Mouse (Mus musculus) midbrain, postnatal 0 days (tissue): ENCODE results near the gene Sema6b. TPM values are rescaled to one million over a fixed set of nuclear protein-coding genes. Genes with fewer than 3 reads are reported as not detected.
A peak's percentile ranks its signal among the peaks of the same experiment; 100 is the strongest.

Experiments
- ATAC-seq: fragments of 200-750 bp; cut with Nextera tagmentation; 2 replicates; pipeline ENCODE4 v1.8.0; 2017; ENCODE audit warnings: moderate number of reproducible peaks, mild to moderate bottlenecking, moderate TSS enrichment, moderate library complexity; ENCODE audit not compliant: low FRiP score
- DNase-seq: peaks from one replicate; pipeline ENCODE4 v3.0.0-alpha.2; 2015; ENCODE audit warnings: low spot score
- H3K27ac ChIP-seq: fragments of 300-500 bp; sonication (generic); 2 replicates; pipeline ENCODE4 v1.5.1; 2014; ENCODE audit warnings: low read depth, mild to moderate bottlenecking, low read length, mixed read lengths
- H3K27me3 ChIP-seq: fragments of 300-500 bp; sonication (generic); 2 replicates; pipeline ENCODE4 v1.6.1; 2014; ENCODE audit warnings: low read length, control low read depth, mixed read lengths; ENCODE audit not compliant: insufficient read depth
- H3K36me3 ChIP-seq: fragments of 300-500 bp; sonication (generic); 2 replicates; pipeline ENCODE4 v1.6.1; 2014; ENCODE audit warnings: low read length, control low read depth, mixed read lengths; ENCODE audit not compliant: insufficient read depth
- H3K4me1 ChIP-seq: fragments of 300-500 bp; sonication (generic); 2 replicates; pipeline ENCODE4 v1.6.1; 2014; ENCODE audit warnings: mild to moderate bottlenecking, control low read depth, antibody characterized with exemption, low read length, mixed read lengths; ENCODE audit not compliant: insufficient read depth
- H3K4me2 ChIP-seq: fragments of 300-500 bp; sonication (generic); 2 replicates; pipeline ENCODE4 v1.6.1; 2014; ENCODE audit warnings: low read depth, mild to moderate bottlenecking, low read length, mixed read lengths; ENCODE audit not compliant: poor library complexity, severe bottlenecking
- H3K4me3 ChIP-seq: fragments of 300-500 bp; sonication (generic); 2 replicates; pipeline ENCODE4 v1.5.1; 2014; ENCODE audit warnings: low read depth, mild to moderate bottlenecking, low read length, moderate library complexity
- H3K9ac ChIP-seq: fragments of 300-500 bp; sonication (generic); replicated peaks from 2 replicates; pipeline ENCODE4 v1.6.1; 2014; ENCODE audit warnings: mild to moderate bottlenecking, low read length, moderate library complexity, mixed read lengths; ENCODE audit not compliant: poor library complexity, severe bottlenecking
- H3K9me3 ChIP-seq: fragments of 300-500 bp; sonication (generic); 2 replicates; pipeline ENCODE4 v1.6.1; 2016; ENCODE audit warnings: low read length, control low read depth
- CTCF ChIP-seq: IDR thresholded peaks from 2 replicates; pipeline ENCODE4 v1.5.1; 2016; ENCODE audit warnings: antibody characterized with exemption, mild to moderate bottlenecking
- WGBS: fragments of 180-500 bp; shearing (Covaris S2); extraction: QIAGEN DNeasy Blood & Tissue Kit; methylation state at CpG from one replicate; pipeline ENCODE4 v1.1.7; 2014; 5-methylcytosine and 5-hydroxymethylcytosine counted together
- polyA plus RNA-seq: library from polyadenylated mRNA; unstranded; fragments of >200 nt; fragmentation: Nextera tagmentation; extraction: Ambion mirVana; gene quantifications from 2 replicates; pipeline ENCODE4 v1.2.1, GENCODE M21; 2015
- total RNA-seq: library from RNA; depleted of rRNA; stranded (reverse); fragments of >200 nt; gene quantifications from 2 replicates; pipeline ENCODE4 v1.2.3, GENCODE M21; 2014; rRNA removed

Sema6b gene
- 90.5 and 106 TPM in 2 replicates for total RNA-seq
- 15.6 and 17.4 TPM in 2 replicates for polyA plus RNA-seq

DNA sequence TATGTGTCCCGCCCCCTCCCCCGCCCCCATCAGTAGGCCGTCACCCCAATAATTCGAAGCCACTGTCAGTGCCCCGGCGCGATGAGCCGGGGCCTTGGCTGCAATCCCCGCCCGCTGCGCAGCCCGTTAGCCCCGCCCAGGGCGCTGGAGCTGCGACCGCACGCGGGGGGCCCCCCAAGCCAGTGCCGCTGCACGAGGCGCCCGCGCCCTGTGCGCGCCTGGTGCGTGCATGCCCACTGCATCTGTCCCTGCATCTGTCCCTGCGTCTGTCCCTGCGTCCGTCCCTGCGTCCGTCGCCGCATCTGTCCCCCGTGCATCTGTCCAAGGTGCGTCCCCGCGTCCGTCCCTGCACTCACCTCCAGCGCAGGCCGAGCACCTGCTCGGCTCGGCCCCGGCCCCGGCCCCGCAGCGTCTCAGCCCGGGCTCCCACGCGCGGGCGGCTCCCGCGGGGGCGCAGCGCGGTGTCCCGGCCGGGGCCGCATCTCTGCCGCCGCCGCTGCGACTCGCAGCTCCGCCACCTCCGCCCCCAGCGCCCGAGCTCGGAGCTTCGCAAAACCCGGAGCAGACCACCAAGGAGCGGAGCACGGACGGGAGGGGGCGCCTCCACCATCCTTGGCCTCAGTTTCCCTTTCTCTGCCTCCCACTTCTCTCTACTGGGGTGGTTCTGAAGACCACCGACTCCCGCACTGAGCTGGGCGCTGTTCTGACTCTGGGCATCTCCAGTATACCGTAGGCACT, at the start of gene Sema6b:
TSS of gene Sema6b (minus strand) at position 486 of the 738 bp plus-strand sequence.
- peak; percentile 71 for DNase-seq
- Histone ChIP-seq H3K4me3 (peak within 1 kb of the TSS; percentile 81), H3K27ac (peak within 1 kb of the TSS; percentile 69), H3K36me3 (0 out of 2 replicates have a peak, but pooled peaks cover 3% of the 10 kb centered on the region), H3K27me3 (no peaks in the 10 kb centered on the region), H3K4me2 (peak within 1 kb of the TSS; percentile 81), H3K9me3 (no peaks in the 10 kb centered on the region), H3K4me1 (peaks cover 17% of the 10 kb centered on the region), H3K9ac (peak within 1 kb of the TSS; percentile 91)
- TF ChIP-seq CTCF, result peak; percentile 32; the same call in 1 of the 2 replicates
- ATAC-seq, result peak; percentile 53
- WGBS, result 2% methylated on average over 50 of the region's 79 CpGs

DNA sequence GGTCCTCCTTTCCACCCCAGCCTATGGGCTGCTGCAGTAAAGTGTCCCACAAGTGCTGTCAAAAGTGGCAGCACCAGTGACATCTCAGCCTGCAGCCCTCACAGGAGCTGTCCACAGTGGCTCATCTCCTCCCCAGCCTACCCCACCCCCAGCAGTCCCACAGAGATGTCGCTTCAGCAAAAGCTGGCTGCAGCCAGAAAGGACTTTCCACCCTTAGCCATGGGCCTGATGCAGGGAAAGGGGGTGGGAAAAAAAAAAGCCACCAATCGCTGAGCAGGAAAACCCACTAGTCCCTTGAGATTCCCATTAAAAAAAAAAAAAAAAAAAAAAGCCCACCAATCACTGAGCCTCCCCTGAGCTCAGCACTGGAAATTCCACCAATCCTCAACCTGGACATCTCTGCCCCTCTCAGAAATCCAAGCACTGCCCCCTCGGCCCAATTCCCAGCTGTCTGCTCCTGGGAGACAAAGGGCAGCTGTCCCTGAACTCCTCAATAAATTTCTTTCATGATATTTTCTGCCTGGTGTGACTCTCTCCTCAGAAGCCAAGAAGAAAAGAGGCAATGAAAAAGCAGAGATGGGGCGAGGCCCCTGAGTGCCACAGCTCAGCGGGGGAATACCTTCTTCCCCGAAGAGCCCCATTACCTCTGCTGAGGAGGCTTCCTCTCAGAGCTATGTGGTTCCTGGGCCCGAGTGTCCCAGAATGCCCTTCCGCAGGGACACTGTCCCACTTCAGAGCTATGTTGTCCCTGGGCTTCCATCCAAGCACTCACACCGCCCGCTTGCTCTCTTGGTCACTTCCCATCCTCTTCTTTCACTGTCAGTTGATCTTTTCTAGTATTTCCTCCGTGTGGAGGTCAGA, 45.4 kb upstream of the Sema6b start:
- no peak overlapping the region for H3K4me3 ChIP-seq
- H3K9me3 ChIP-seq, result no peaks in the 10 kb centered on the region
- WGBS, result 42% methylated on average over 11 of the region's 11 CpGs
- no peak for ATAC-seq
- no peak overlapping the region for H3K9ac ChIP-seq
- peak; percentile 73 for DNase-seq
- H3K4me1 ChIP-seq, result peaks cover 6% of the 10 kb centered on the region
- peak overlapping the region; percentile 51; the same call in 1 of the 2 replicates for H3K27ac ChIP-seq
- H3K36me3 ChIP-seq, result peaks cover 43% of the 10 kb centered on the region
- H3K27me3 ChIP-seq, result no peaks in the 10 kb centered on the region
- TF ChIP-seq CTCF, result no peak
- no peak overlapping the region for H3K4me2 ChIP-seq

DNA sequence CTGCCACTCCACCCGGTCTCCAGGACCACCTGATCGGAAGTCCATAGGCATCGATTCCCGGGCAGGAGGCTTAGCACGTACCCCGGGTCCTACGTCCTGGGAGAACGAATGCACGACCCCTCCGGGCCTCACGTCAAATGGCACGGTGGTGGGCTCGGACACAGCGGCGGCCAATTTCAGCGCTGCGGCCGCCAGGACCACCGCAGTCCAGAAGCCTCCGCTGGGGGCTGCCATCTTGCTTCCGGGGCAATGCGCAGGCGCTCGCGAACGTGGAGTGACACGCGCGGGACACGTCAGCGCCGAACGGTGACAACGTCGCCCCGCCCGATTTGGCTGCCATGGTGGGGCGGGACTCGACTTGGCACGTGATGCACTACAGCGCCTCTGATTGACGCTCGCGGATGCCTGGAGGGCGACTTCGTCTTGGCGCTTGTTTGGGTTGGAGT, 43.5 kb upstream of the Sema6b start, which contains the start of gene Mydgf:
TSS of gene Mydgf (minus strand) at position 263 of the 446 bp plus-strand sequence.
- no peak for TF ChIP-seq CTCF
- peaks cover 43% of the 10 kb centered on the region for H3K36me3 ChIP-seq
- ATAC-seq (peak; percentile 94), DNase-seq (peak; percentile 97)
- peak within 1 kb of the TSS; percentile 69 for H3K27ac ChIP-seq
- no peaks in the 10 kb centered on the region for H3K27me3 ChIP-seq
- WGBS, result under 1% methylated on average over 47 of the region's 47 CpGs
- H3K4me2 ChIP-seq, result peak within 1 kb of the TSS; percentile 97
- no peaks in the 10 kb centered on the region for H3K9me3 ChIP-seq
- H3K4me3 ChIP-seq, result peak within 1 kb of the TSS; percentile 83
- H3K4me1 ChIP-seq, result peaks cover 6% of the 10 kb centered on the region
- H3K9ac ChIP-seq, result peak within 1 kb of the TSS; percentile 81

DNA sequence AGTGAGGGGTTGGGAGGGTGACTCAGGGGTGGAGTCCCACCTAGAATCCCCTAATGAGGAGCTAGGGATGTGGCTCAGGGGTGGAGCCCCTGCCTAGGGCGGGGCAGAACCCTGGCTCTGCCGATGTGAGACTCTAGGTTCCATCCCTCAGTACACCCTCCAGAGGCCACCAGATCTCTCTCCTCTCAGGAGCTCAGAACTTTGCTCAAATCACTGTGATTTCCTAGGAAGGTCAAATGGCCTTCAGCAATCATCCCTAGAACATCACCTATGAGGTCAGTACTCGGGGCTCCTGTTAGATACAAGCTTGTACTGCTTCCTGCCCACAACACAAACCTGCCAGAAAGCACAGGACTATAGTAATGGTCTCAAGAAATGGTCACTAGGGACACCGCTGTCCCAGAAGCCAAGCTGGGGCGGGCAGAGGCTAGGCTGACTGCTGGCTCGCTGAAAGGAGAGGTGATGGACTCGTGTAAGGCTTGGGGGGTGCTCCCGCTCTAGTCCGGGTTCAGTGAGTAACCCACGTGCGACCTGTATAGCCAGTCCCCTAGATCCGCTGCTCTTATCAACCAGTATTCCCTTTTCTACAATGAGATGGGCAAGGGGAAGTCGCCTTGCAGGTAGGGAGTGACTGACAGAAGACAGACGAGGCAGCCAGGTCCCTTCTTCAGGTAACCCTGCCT, 43.0 kb upstream of the Sema6b start:
- 2% methylated on average over 14 of the region's 14 CpGs for WGBS
- TF ChIP-seq CTCF, result no peak

DNA sequence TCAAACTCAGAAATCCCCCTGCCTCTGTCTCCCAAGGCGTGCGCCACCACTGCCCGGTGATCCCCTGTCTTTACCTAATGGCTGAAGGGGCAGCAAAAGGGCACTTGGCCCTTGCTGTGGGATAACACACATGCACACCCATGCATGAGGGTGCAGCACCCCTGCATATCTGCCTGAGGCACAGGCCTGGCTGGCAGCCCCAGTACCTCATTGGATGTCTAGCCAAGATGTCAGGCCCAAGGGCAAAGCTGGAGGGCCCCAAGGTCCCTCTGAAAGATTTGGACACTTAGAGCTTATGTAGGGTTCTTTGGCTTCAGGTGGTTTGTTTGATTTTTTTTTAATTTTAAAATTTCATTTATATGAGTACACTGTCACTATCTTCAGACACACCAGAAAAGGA, 35.3 kb upstream of the Sema6b start:
- no peak for ATAC-seq
- no peak overlapping the region for H3K9ac ChIP-seq
- H3K4me3 ChIP-seq, result no peak overlapping the region
- peaks cover 46% of the 10 kb centered on the region for H3K36me3 ChIP-seq
- H3K27me3 ChIP-seq, result no peaks in the 10 kb centered on the region
- TF ChIP-seq CTCF, result no peak
- H3K27ac ChIP-seq, result no peak overlapping the region
- no peak overlapping the region for H3K4me2 ChIP-seq
- WGBS, result 97% methylated on average over 3 of the region's 3 CpGs
- no peak for DNase-seq
- H3K4me1 ChIP-seq, result no peaks in the 10 kb centered on the region
- H3K9me3 ChIP-seq, result no peaks in the 10 kb centered on the region

More for the DNA sequence above, 43.0 kb upstream of the Sema6b start:
- Histone ChIP-seq H3K36me3 (peaks cover 40% of the 10 kb centered on the region), H3K9ac (peak overlapping the region; percentile 81), H3K27ac (peak overlapping the region; percentile 69), H3K4me2 (peak overlapping the region; percentile 97), H3K9me3 (no peaks in the 10 kb centered on the region), H3K27me3 (no peaks in the 10 kb centered on the region), H3K4me1 (peaks cover 6% of the 10 kb centered on the region), H3K4me3 (peak overlapping the region; percentile 83)
- ATAC-seq (peak; percentile 48), DNase-seq (no peak)
